Mouse (Mus musculus): Measurements from ENCODE around the gene Pbx4. TPM values are rescaled to one million over a fixed set of nuclear protein-coding genes. Genes with fewer than 3 reads are reported as not detected.

Pbx4 gene
- total RNA-seq, 2 experiments from 2014 or later = 24.3 to 25.0 TPM

Other genes with a start within 250 kb of the Pbx4 start
- gene Zfp868, start 206.9 kb upstream of the Pbx4 start, total RNA-seq (2021) = 10 to 100 TPM; 19.9 to 21.6 TPM
- gene Zfp964, start 178.0 kb upstream of the Pbx4 start, total RNA-seq (2021) = 1 to 10 TPM; 3.6 to 3.8 TPM
- 10 to 100 TPM; 18.8 to 19.3 TPM for gene Zfp869, start 121.8 kb upstream of the Pbx4 start, total RNA-seq (2021)
- 1 to 10 TPM; 5.3 to 5.6 TPM for gene Zfp963, start 82.5 kb upstream of the Pbx4 start, total RNA-seq (2021)
- gene Gm20422, start 57.6 kb upstream of the Pbx4 start, total RNA-seq (2021) = 1 to 10 TPM in 1 of 2 experiments, under 1 TPM in 1; 0.70 to 1.6 TPM
- 10 to 100 TPM; 51.9 to 52.3 TPM for gene Atp13a1, start 41.3 kb upstream of the Pbx4 start, total RNA-seq (2021)
- 10 to 100 TPM; 41.5 to 41.7 TPM for gene Zfp866, start 41.3 kb upstream of the Pbx4 start, total RNA-seq (2021)
- 10 to 100 TPM; 89.6 to 94.1 TPM for gene Gmip, start 23.8 kb upstream of the Pbx4 start, total RNA-seq (2021)
- 1 to 10 TPM; 7.2 to 7.7 TPM for gene Lpar2, start 10.1 kb upstream of the Pbx4 start, total RNA-seq (2021)
- 1 to 10 TPM; 4.5 to 4.7 TPM for gene Cilp2, start 55.2 kb downstream of the Pbx4 start, total RNA-seq (2021)
- gene Tssk6, start 69.7 kb downstream of the Pbx4 start, total RNA-seq (2021) = not detected
- gene Ndufa13, start 70.1 kb downstream of the Pbx4 start, total RNA-seq (2021) = 10 to 100 TPM; 79.0 to 86.6 TPM
- 10 to 100 TPM in 1 of 2 experiments, 1 to 10 TPM in 1; 9.5 to 10.4 TPM for gene Yjefn3, start 70.2 kb downstream of the Pbx4 start, total RNA-seq (2021)
- 10 to 100 TPM; 41.9 to 44.8 TPM for gene Gatad2a, start 163.9 kb downstream of the Pbx4 start, total RNA-seq (2021)
- gene Mau2, start 210.2 kb downstream of the Pbx4 start, total RNA-seq (2021) = 10 to 100 TPM; 87.6 to 88.9 TPM
- 10 to 100 TPM; 48.5 to 52.6 TPM for gene Sugp1, start 210.3 kb downstream of the Pbx4 start, total RNA-seq (2021)
- 1 to 10 TPM; 1.0 to 1.6 TPM for gene Tm6sf2, start 240.4 kb downstream of the Pbx4 start, total RNA-seq (2021)

Data from left cerebral cortex, postnatal 4 days (tissue).